Mouse (Mus musculus): ENCODE data around the gene Dhrs9.
A peak's percentile ranks its signal among the peaks of the same experiment; 100 is the strongest.

Dhrs9 gene

DNA sequence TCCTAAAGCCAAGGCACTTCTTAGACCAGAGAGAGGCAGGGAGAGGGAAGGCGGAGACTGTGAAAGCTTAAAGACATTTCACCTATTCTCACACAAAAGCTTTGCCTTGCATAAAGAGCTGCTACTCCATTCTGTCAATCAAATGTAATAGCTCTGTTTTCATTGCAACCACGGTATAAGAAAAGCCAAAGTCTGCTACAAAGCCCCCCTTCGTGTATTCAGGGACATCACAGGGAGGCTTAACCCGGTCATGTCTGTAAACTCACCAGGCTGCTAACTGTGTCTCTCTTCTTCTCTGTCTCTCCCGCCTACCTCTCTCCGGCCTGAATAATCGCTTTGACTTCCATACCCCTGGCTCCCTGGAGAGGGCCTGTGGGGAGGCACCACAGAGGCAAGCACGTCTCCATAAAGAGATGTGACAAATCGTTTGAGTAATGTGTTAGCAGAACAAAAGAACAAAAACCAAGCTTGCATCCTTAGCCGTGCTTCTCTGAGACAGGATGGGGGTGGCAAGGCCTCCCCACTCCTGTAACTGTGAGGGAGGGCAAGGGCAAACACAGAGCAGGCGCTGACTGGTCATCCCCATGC lies 38.1 kb downstream of the Dhrs9 start:
- no peak for DNase-seq (ENCODE audit: low spot score in 2 of 2)

DNA sequence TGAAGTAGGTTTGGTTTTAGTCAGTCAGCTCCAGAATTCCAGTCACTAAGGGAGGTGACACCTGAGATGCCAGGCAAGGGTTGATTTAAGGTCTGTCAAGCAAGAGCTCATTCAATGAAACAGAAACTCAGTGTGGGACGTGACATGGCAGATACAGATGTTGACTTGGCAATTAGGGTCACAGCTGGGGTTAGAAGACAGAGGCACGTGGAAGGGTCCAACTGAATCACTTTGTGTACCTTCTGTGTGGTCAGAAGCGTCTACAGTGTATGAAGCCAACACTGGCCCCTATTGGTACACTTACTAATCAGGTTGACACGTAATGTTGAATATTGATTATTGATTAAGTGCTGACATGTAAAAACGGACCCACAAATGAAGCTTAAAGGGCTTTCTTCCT lies 44.6 kb downstream of the Dhrs9 start:
- no peak for DNase-seq (ENCODE audit: low spot score in 2 of 2)

DNA sequence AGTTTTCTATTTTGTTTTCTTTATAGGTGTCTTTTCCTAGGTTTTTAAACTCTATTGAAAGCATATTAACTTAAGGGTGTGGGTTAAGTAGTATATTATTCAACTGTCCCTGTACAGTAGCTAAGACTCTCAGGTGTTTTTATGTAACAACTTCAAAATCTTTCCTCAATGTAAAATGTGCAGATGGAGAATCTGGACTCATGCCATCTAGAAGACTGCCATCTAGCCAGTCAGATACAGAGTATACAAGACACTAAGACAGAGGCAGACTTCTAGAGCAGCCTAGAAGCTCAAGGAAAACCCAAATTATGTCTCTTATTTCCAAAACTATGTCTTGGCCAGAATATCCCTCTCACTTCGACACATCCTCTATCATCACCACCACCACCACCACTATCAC lies 45.8 kb downstream of the Dhrs9 start:
- no peak for DNase-seq (ENCODE audit: low spot score in 2 of 2)

GRCm38 (mm10) chr2:69427141-69427540 lies 46.9 kb downstream of the Dhrs9 start:
- DNase-seq (ENCODE audit: low spot score in 2 of 2) = no peak

- DNase-seq (ENCODE audit: low spot score in 2 of 2) = peak; percentile 29 to 35
Measured at GRCm38 (mm10) chr2:69428116-69428515, 47.9 kb downstream of the Dhrs9 start.

DNA sequence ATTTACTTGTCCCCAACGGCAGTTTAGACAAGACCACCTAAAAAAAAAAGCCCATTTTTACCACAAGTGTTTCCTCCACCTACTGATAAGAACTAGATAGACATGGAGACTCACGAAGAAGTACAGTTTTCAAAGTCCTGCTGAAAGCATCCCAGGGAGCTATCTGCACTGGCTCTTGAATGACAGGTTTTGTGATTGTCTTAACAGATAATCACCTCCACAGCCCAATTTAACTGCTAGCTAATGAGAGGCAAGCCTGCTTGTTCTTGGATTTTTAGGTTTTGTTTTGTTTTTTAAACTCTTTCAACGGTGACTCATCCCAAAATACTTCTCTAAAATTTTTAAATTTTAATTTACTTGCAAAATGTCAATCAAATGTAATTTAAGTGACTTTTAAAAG lies 61.4 kb downstream of the Dhrs9 start:
- no peak for DNase-seq (ENCODE audit: low spot score in 2 of 2)

DNA sequence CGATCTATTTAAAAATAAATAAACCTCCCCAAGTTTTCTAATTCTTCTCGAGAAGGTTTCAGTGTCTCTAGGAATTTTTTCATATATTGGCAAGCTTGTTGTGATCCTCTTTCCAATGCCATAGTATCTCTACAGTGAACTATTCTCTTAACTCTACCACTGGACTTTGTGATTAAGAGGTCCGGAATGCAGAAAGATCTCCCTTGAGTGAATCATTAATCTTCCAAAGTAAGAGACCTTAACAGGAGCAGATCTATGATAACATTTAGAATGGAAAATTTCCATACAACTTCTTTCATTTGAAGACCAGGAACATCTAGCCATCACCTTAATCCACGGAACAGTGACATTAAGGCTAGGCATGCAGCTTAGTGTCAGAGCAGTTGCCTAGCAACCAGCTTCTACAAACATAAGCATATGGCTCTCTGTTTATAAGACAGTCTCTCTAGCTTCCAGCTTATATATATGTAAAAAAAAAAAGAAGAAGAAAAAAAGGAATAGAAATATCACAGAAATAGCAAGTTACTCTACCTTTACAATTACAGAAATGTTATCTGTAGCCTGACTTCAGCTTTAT lies 65.7 kb downstream of the Dhrs9 start:
- no peak for DNase-seq (ENCODE audit: low spot score in 2 of 2)

- no peak for DNase-seq (ENCODE audit: low spot score in 2 of 2)
Measured at GRCm38 (mm10) chr2:69448581-69448980, 68.3 kb downstream of the Dhrs9 start.

DNA sequence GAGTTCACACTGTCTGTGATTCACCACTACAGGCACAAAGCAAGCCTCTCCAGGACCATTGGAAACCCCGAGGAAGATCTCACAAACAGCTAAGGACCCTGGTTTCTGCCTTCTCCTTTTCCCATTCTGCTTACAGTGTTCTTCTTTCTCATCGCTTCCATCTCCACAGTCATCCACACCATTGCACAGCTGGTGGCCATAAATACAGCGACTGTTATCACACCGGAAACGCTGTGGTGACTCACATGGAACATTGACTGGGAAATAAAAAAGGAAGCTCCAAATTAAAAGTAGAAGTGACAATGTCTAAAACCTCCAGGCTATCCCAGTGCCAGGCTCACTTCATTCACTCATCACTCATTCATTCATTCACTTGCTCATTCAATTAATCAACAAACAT lies 70.9 kb downstream of the Dhrs9 start:
- DNase-seq (ENCODE audit: low spot score in 2 of 2) = no peak
